Comparison of ENCODE assay signal across 11 mouse cellular contexts in genomic region chr12:109508495-109509454, GRCm38 (mm10). TPM values are rescaled to one million over a fixed set of nuclear protein-coding genes. Genes with fewer than 3 reads are reported as not detected.
DNase-seq lines count a peak whose midpoint lies in the region; ATAC-seq and TF ChIP-seq lines count a peak whose summit lies in the region.
"Had no signal": no experiment of that assay in that cellular context is flagged by ENCODE, and none has a peak within 500 bp of the region (broad histone marks: within the 10 kb centered on the region; RNA-seq: fewer than 3 reads in every experiment).

No protein-coding gene starts in this region.

- 27% methylated on average over 20 of the region's 20 CpGs for WGBS in hindbrain, embryonic 11.5 days
- whole genome bisulfite sequencing in hindbrain, postnatal 0 days = 33% methylated on average over 20 of the region's 20 CpGs
- 21% methylated on average over 20 of the region's 20 CpGs for WGBS in stomach, embryonic 14.5 days
- WGBS in stomach, postnatal 0 days = 40% methylated on average over 20 of the region's 20 CpGs
- WGBS in limb, embryonic 13.5 days = 17% methylated on average over 20 of the region's 20 CpGs

- TF ChIP-seq CTCF in hindbrain, postnatal 0 days (IDR thresholded peaks at IDR 0.05; ENCODE audit: low read depth) = no peak
- TF ChIP-seq CTCF in stomach, postnatal 0 days (IDR thresholded peaks at IDR 0.05; ENCODE audit: low read depth) = no peak

- peaks cover 15% of the 10 kb centered on the region; the same call in 1 of the 2 replicates for H3K4me1 ChIP-seq in hindbrain, embryonic 11.5 days (replicated peaks; ENCODE audit: control insufficient read depth, insufficient read depth, low read length)
- H3K4me1 ChIP-seq in hindbrain, postnatal 0 days (ENCODE audit: insufficient read depth, low read length) = peaks cover 10% of the 10 kb centered on the region; the same call in 1 of the 2 replicates
- H3K4me1 ChIP-seq in stomach, embryonic 14.5 days (ENCODE audit: control insufficient read depth, insufficient read depth, low read length) = peaks cover 39% of the 10 kb centered on the region
- peaks cover 3% of the 10 kb centered on the region; the same call in 1 of the 2 replicates for H3K4me1 ChIP-seq in stomach, postnatal 0 days (replicated peaks; ENCODE audit: control insufficient read depth, insufficient read depth)
- H3K4me1 ChIP-seq in limb, embryonic 13.5 days = peaks cover 42% of the 10 kb centered on the region

- no peaks in the 10 kb centered on the region for H3K27me3 ChIP-seq in hindbrain, embryonic 11.5 days (ENCODE audit: control insufficient read depth, insufficient read depth, low read length)
- peaks cover 4% of the 10 kb centered on the region; the same call in 1 of the 2 replicates for H3K27me3 ChIP-seq in hindbrain, postnatal 0 days (ENCODE audit: insufficient read depth, low read length)
- no peaks in the 10 kb centered on the region for H3K27me3 ChIP-seq in stomach, embryonic 14.5 days (ENCODE audit: control insufficient read depth, insufficient read depth, low read length)
- no peaks in the 10 kb centered on the region for H3K27me3 ChIP-seq in stomach, postnatal 0 days (ENCODE audit: control insufficient read depth, insufficient read depth, low read length)
- peaks cover 6% of the 10 kb centered on the region; the same call in 1 of the 2 replicates for H3K27me3 ChIP-seq in limb, embryonic 13.5 days

- H3K9ac ChIP-seq in hindbrain, embryonic 11.5 days (ENCODE audit: low read depth, low read length) = no peak overlapping the region
- no peak overlapping the region for H3K9ac ChIP-seq in hindbrain, postnatal 0 days (replicated peaks; ENCODE audit: low read length)
- H3K9ac ChIP-seq in stomach, embryonic 14.5 days (replicated peaks; ENCODE audit: low read depth, low read length) = no peak overlapping the region
- H3K9ac ChIP-seq in stomach, postnatal 0 days (ENCODE audit: low read length) = no peak overlapping the region; the same call in 1 of the 2 replicates
- peak overlapping the region; percentile 35; the same call in 1 of the 2 replicates for H3K9ac ChIP-seq in limb, embryonic 13.5 days
- H3K9ac ChIP-seq: kidney, embryonic 15.5 days had no signal

- no peak overlapping the region; the same call in 1 of the 2 replicates for H3K4me2 ChIP-seq in hindbrain, embryonic 11.5 days (replicated peaks; ENCODE audit: low read depth, low read length)
- H3K4me2 ChIP-seq in hindbrain, postnatal 0 days (ENCODE audit: low read depth, low read length) = no peak overlapping the region
- 0 out of 2 replicates have a peak overlapping the region, but pooled peaks have one; percentile 4 for H3K4me2 ChIP-seq in stomach, embryonic 14.5 days (replicated peaks; ENCODE audit: low read depth, low read length)
- no peak overlapping the region for H3K4me2 ChIP-seq in stomach, postnatal 0 days (replicated peaks; ENCODE audit: low read depth)
- peak overlapping the region; percentile 25 for H3K4me2 ChIP-seq in limb, embryonic 13.5 days (replicated peaks)
- H3K4me2 ChIP-seq: kidney, embryonic 15.5 days had no signal

- no peak for ATAC-seq in hindbrain, embryonic 11.5 days (ENCODE audit: low FRiP score)
- ATAC-seq in hindbrain, postnatal 0 days = no peak
- ATAC-seq in stomach, embryonic 14.5 days (ENCODE audit: insufficient number of reproducible peaks, insufficient read depth, low FRiP score, low read depth) = no peak
- no peak for ATAC-seq in stomach, postnatal 0 days (ENCODE audit: low FRiP score, low TSS enrichment)
- ATAC-seq in limb, embryonic 13.5 days (ENCODE audit: low FRiP score, low read depth) = no peak

- H3K9me3 ChIP-seq in hindbrain, embryonic 11.5 days (ENCODE audit: control insufficient read depth, low read length) = no peaks in the 10 kb centered on the region
- H3K9me3 ChIP-seq in hindbrain, postnatal 0 days (ENCODE audit: low read length) = no peaks in the 10 kb centered on the region
- no peaks in the 10 kb centered on the region for H3K9me3 ChIP-seq in stomach, embryonic 14.5 days (ENCODE audit: control insufficient read depth, low read depth, low read length)
- H3K9me3 ChIP-seq in stomach, postnatal 0 days (ENCODE audit: control insufficient read depth, low read length) = no peaks in the 10 kb centered on the region
- no peaks in the 10 kb centered on the region for H3K9me3 ChIP-seq in limb, embryonic 13.5 days
- H3K9me3 ChIP-seq: kidney, embryonic 15.5 days had no signal

- no peak for TF ChIP-seq EP300 in stomach, postnatal 0 days (optimal IDR thresholded peaks at IDR 0.05)

- no peak overlapping the region for H3K4me3 ChIP-seq in hindbrain, embryonic 11.5 days (ENCODE audit: low read depth, low read length)
- no peak overlapping the region for H3K4me3 ChIP-seq in hindbrain, postnatal 0 days (ENCODE audit: low read length)
- H3K4me3 ChIP-seq in stomach, embryonic 14.5 days (ENCODE audit: low read depth, low read length) = no peak overlapping the region
- H3K4me3 ChIP-seq in stomach, postnatal 0 days (ENCODE audit: low read depth, low read length) = no peak overlapping the region
- no peak overlapping the region for H3K4me3 ChIP-seq in limb, embryonic 13.5 days
- H3K4me3 ChIP-seq: kidney, embryonic 15.5 days; myocyte had no signal

- 0 out of 2 replicates have a peak overlapping the region, but pooled peaks have one; percentile 21 for H3K27ac ChIP-seq in hindbrain, embryonic 11.5 days (ENCODE audit: low read depth, low read length)
- no peak overlapping the region for H3K27ac ChIP-seq in hindbrain, postnatal 0 days
- H3K27ac ChIP-seq in stomach, embryonic 14.5 days (ENCODE audit: low read length) = peak overlapping the region; percentile 35; the same call in 1 of the 2 replicates
- H3K27ac ChIP-seq in stomach, postnatal 0 days (replicated peaks) = no peak overlapping the region
- H3K27ac ChIP-seq in limb, embryonic 13.5 days = no peak overlapping the region
- H3K27ac ChIP-seq: kidney, embryonic 15.5 days had no signal

- DNase-seq in hindbrain, embryonic 11.5 days (ENCODE audit: low spot score) = no peak
- DNase-seq in hindbrain, postnatal 0 days (ENCODE audit: low spot score) = no peak
- no peak for DNase-seq in stomach, postnatal 0 days (ENCODE audit: low spot score)
- peak; percentile 32 for DNase-seq in yolk sac, embryonic 10.5 days (ENCODE audit: low spot score)
- DNase-seq in right cerebral cortex, postnatal 14 days = no peak
- DNase-seq in cerebellum, adult 9-11 months = no peak
- DNase-seq: thymus, postnatal 36 days had no signal

- no peaks in the 10 kb centered on the region for H3K36me3 ChIP-seq in hindbrain, embryonic 11.5 days (ENCODE audit: control insufficient read depth, insufficient read depth, low read length)
- no peaks in the 10 kb centered on the region for H3K36me3 ChIP-seq in hindbrain, postnatal 0 days (ENCODE audit: insufficient read depth, low read length)
- no peaks in the 10 kb centered on the region for H3K36me3 ChIP-seq in stomach, embryonic 14.5 days (ENCODE audit: control insufficient read depth, insufficient read depth, low read length)
- no peaks in the 10 kb centered on the region for H3K36me3 ChIP-seq in stomach, postnatal 0 days (ENCODE audit: control insufficient read depth, insufficient read depth, low read length)
- no peaks in the 10 kb centered on the region for H3K36me3 ChIP-seq in limb, embryonic 13.5 days
- H3K36me3 ChIP-seq: kidney, embryonic 15.5 days had no signal

RNA-seq across cellular contexts. Expression of gene Dlk1, which starts 56.2 kb away (rescaled TPM):
- 77.7 and 84.4 TPM in 2 replicates for polyA plus RNA-seq in hindbrain, embryonic 11.5 days (2014; fragmentation: Nextera tagmentation; extraction: Ambion mirVana)
- 28.8 and 47.7 TPM in 2 replicates for total RNA-seq in hindbrain, postnatal 0 days (2014; rRNA removed)
- 33.0 and 34.6 TPM in 2 replicates for polyA plus RNA-seq in hindbrain, postnatal 0 days (2015; fragmentation: Nextera tagmentation; extraction: Ambion mirVana)
- 477 and 553 TPM in 2 replicates for polyA plus RNA-seq in stomach, embryonic 14.5 days (2014; fragmentation: Nextera tagmentation; extraction: Ambion mirVana)
- 183 and 187 TPM in 2 replicates for polyA plus RNA-seq in stomach, postnatal 0 days (2015; fragmentation: Nextera tagmentation; extraction: Ambion mirVana)
- polyA plus RNA-seq in limb, embryonic 13.5 days (2015; fragmentation: Nextera tagmentation; extraction: Ambion mirVana) = 367 and 395 TPM in 2 replicates
- polyA plus RNA-seq: myocyte had no signal

Comparison
In these comparisons a context has a peak if more than half of its experiments do, and no peak if none do; other contexts are left out.
1. H3K27ac ChIP-seq: peak in hindbrain, embryonic 11.5 days (single experiment) and stomach, embryonic 14.5 days (single experiment); none in hindbrain, postnatal 0 days (single experiment), stomach, postnatal 0 days (single experiment) and limb, embryonic 13.5 days (single experiment).
2. H3K4me2 ChIP-seq: peak in stomach, embryonic 14.5 days (single experiment) and limb, embryonic 13.5 days (single experiment); none in hindbrain, embryonic 11.5 days (single experiment), hindbrain, postnatal 0 days (single experiment) and stomach, postnatal 0 days (single experiment).